Mouse (Mus musculus): Measurements from ENCODE around the gene Tmprss11d.

- TF ChIP-seq CTCF (IDR thresholded peaks at IDR 0.05; ENCODE audit: low read depth, low read length): no peak
- no peak for TF ChIP-seq POLR2AphosphoS5 (IDR thresholded peaks at IDR 0.05; ENCODE audit: insufficient replicate concordance, low read depth, low read length)
Measured at GRCm38 (mm10) chr5:86303877-86304276, 69.3 kb downstream of the Tmprss11d start.

All from G1E (cell line).